Mouse (Mus musculus) olfactory bulb, adult 2 months (tissue): ENCODE measurements at regions not wholly inside any gene's neighbourhood (a gene's known extent, or its start where the extent isn't known, plus 50 kb on each side); places are given as distances from the start of the nearest gene placed in this dataset.

Experiments
- CTCF ChIP-seq: fragments of 200-500 bp; IDR thresholded peaks from 2 replicates; pipeline ENCODE4 v1.5.1; 2012; ENCODE audit warnings: low read depth, mild to moderate bottlenecking, low read length, moderate library complexity; ENCODE audit not compliant: insufficient read depth
- POLR2A ChIP-seq: fragments of 200-500 bp; IDR thresholded peaks from 2 replicates; pipeline ENCODE4 v1.6.1; 2012; ENCODE audit warnings: mild to moderate bottlenecking, low read depth, low read length, moderate library complexity; ENCODE audit not compliant: insufficient read depth

DNA sequence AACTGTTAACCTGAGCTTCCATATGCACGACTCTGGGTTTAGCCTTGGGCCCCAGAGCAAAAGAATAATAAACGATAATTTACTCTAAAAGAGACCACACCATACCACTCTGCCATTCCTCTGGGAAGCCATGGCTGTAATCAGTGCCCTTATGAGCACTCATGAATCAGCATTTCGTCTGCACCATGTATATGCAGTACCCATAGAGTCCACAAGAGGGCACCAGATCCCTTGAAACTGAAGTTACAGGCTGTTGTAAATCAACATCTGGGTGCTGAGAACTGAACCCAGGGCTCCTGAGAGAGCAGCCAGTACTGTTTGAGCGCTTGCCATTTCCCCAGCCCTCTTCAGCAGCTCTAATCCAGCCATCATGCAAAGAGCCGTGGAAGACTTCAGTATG lies 508.7 kb upstream of the Zdhhc25 start:
- TF ChIP-seq POLR2A: no peak
- no peak for TF ChIP-seq CTCF
